Mouse (Mus musculus) lung, embryonic 14.5 days (tissue): ENCODE data around the gene Tshz2. TPM values are rescaled to one million over a fixed set of nuclear protein-coding genes. Genes with fewer than 3 reads are reported as not detected.

Experiments
- ATAC-seq: fragments of 200-750 bp; cut with Nextera tagmentation; 2 replicates; pipeline ENCODE4 v1.8.0; 2017; ENCODE audit warnings: mild to moderate bottlenecking, moderate TSS enrichment, moderate library complexity; ENCODE audit not compliant: insufficient read depth
- DNase-seq: peaks from one replicate; pipeline ENCODE4 v3.0.0-alpha.2; 2015
- H3K27ac ChIP-seq: fragments of 300-500 bp; sonication (generic); 2 replicates; pipeline ENCODE4 v1.5.1; 2014; ENCODE audit warnings: low read depth, mild to moderate bottlenecking, moderate library complexity
- H3K27me3 ChIP-seq: fragments of 300-500 bp; sonication (generic); 2 replicates; pipeline ENCODE4 v1.6.1; 2014; ENCODE audit warnings: low read length, control low read depth; ENCODE audit not compliant: insufficient read depth
- H3K36me3 ChIP-seq: fragments of 300-500 bp; sonication (generic); 2 replicates; pipeline ENCODE4 v1.6.1; 2014; ENCODE audit warnings: control low read depth; ENCODE audit not compliant: insufficient read depth
- H3K4me1 ChIP-seq: fragments of 300-500 bp; sonication (generic); 2 replicates; pipeline ENCODE4 v1.6.1; 2014; ENCODE audit warnings: antibody characterized with exemption, control low read depth; ENCODE audit not compliant: insufficient read depth
- H3K4me2 ChIP-seq: fragments of 300-500 bp; sonication (generic); 2 replicates; pipeline ENCODE4 v1.6.1; 2014; ENCODE audit warnings: mild to moderate bottlenecking
- H3K4me3 ChIP-seq: fragments of 300-500 bp; sonication (generic); 2 replicates; pipeline ENCODE4 v1.5.1; 2014; ENCODE audit warnings: low read depth, low read length
- H3K9ac ChIP-seq: fragments of 300-500 bp; sonication (generic); 2 replicates; pipeline ENCODE4 v1.6.1; 2014
- H3K9me3 ChIP-seq: fragments of 300-500 bp; sonication (generic); 2 replicates; pipeline ENCODE4 v1.6.1; 2016; ENCODE audit warnings: low read depth, low read length, control low read depth
- CTCF ChIP-seq: IDR thresholded peaks from 2 replicates; pipeline ENCODE4 v1.5.1; 2016; ENCODE audit warnings: antibody characterized with exemption, low read depth
- WGBS: fragments of 180-500 bp; shearing (Covaris S2); extraction: QIAGEN DNeasy Blood & Tissue Kit; methylation state at CpG from one replicate; pipeline ENCODE4 v1.1.7; 2014; 5-methylcytosine and 5-hydroxymethylcytosine counted together
- polyA plus RNA-seq: library from polyadenylated mRNA; unstranded; fragments of >200 nt; fragmentation: Nextera tagmentation; extraction: Ambion mirVana; gene quantifications from 2 replicates; pipeline ENCODE4 v1.2.1, GENCODE M21; 2014

Tshz2 gene
- polyA plus RNA-seq, 1 experiment from 2014 or later = 8.9 TPM

GRCm38 (mm10) chr2:169811589-169811988 is 178.8 kb downstream of the Tshz2 start:
- TF ChIP-seq CTCF = no peak
- Histone ChIP-seq H3K36me3 (no peaks in the 10 kb centered on the region), H3K4me1 (no peaks in the 10 kb centered on the region), H3K9ac (no peak overlapping the region), H3K27me3 (no peaks in the 10 kb centered on the region), H3K9me3 (no peaks in the 10 kb centered on the region), H3K4me3 (no peak overlapping the region), H3K4me2 (no peak overlapping the region), H3K27ac (no peak overlapping the region)
- ATAC-seq (no peak), DNase-seq (no peak)
- WGBS = 76% methylated on average over 5 of the region's 5 CpGs

- no peaks in the 10 kb centered on the region for H3K36me3 ChIP-seq
- H3K4me3 ChIP-seq = no peak overlapping the region
- 78% methylated on average over 8 of the region's 8 CpGs for WGBS
- no peaks in the 10 kb centered on the region for H3K27me3 ChIP-seq
- ATAC-seq = no peak
- H3K9me3 ChIP-seq = no peaks in the 10 kb centered on the region
- no peak for TF ChIP-seq CTCF
- no peak for DNase-seq
- no peak overlapping the region for H3K9ac ChIP-seq
- H3K4me2 ChIP-seq = no peak overlapping the region
- no peaks in the 10 kb centered on the region for H3K4me1 ChIP-seq
- no peak overlapping the region for H3K27ac ChIP-seq
Observed at GRCm38 (mm10) chr2:169812055-169812454, 179.2 kb downstream of the Tshz2 start.

- no peak overlapping the region for H3K9ac ChIP-seq
- no peaks in the 10 kb centered on the region for H3K9me3 ChIP-seq
- no peak for TF ChIP-seq CTCF
- no peaks in the 10 kb centered on the region for H3K36me3 ChIP-seq
- no peak for DNase-seq
- no peak overlapping the region for H3K27ac ChIP-seq
- no peak overlapping the region for H3K4me3 ChIP-seq
- no peak for ATAC-seq
- H3K4me2 ChIP-seq = no peak overlapping the region
- WGBS = 86% methylated on average over 7 of the region's 7 CpGs
- no peaks in the 10 kb centered on the region for H3K27me3 ChIP-seq
- no peaks in the 10 kb centered on the region for H3K4me1 ChIP-seq
Observed at GRCm38 (mm10) chr2:169812940-169813339, 180.1 kb downstream of the Tshz2 start.

GRCm38 (mm10) chr2:169814351-169814750 is 181.5 kb downstream of the Tshz2 start:
- Histone ChIP-seq H3K4me3 (no peak overlapping the region), H3K4me2 (no peak overlapping the region), H3K9me3 (no peaks in the 10 kb centered on the region), H3K4me1 (no peaks in the 10 kb centered on the region), H3K36me3 (no peaks in the 10 kb centered on the region), H3K27me3 (no peaks in the 10 kb centered on the region), H3K27ac (no peak overlapping the region), H3K9ac (no peak overlapping the region)
- DNase-seq (no peak), ATAC-seq (no peak)
- no peak for TF ChIP-seq CTCF
- WGBS = 81% methylated on average over 3 of the region's 3 CpGs

GRCm38 (mm10) chr2:169814757-169815156 is 181.9 kb downstream of the Tshz2 start:
- TF ChIP-seq CTCF = no peak
- Histone ChIP-seq H3K4me1 (no peaks in the 10 kb centered on the region), H3K4me3 (no peak overlapping the region), H3K27ac (no peak overlapping the region), H3K4me2 (no peak overlapping the region), H3K9ac (no peak overlapping the region), H3K9me3 (no peaks in the 10 kb centered on the region), H3K36me3 (no peaks in the 10 kb centered on the region), H3K27me3 (no peaks in the 10 kb centered on the region)
- DNase-seq (no peak), ATAC-seq (no peak)
- 79% methylated on average over 10 of the region's 10 CpGs for WGBS

GRCm38 (mm10) chr2:169821021-169821441 is 188.2 kb downstream of the Tshz2 start:
- Histone ChIP-seq H3K4me2 (no peak overlapping the region), H3K4me1 (peaks cover 2% of the 10 kb centered on the region; the same call in 1 of the 2 replicates), H3K27ac (no peak overlapping the region), H3K27me3 (no peaks in the 10 kb centered on the region), H3K4me3 (no peak overlapping the region), H3K9me3 (no peaks in the 10 kb centered on the region), H3K36me3 (no peaks in the 10 kb centered on the region), H3K9ac (no peak overlapping the region)
- no peak for TF ChIP-seq CTCF
- DNase-seq (no peak), ATAC-seq (no peak)
- 81% methylated on average over 9 of the region's 9 CpGs for WGBS

- peak overlapping the region; percentile 15; the same call in 1 of the 2 replicates for H3K27ac ChIP-seq
- H3K4me2 ChIP-seq = peak overlapping the region; percentile 52
Observed at GRCm38 (mm10) chr2:169825908-169826307, 193.1 kb downstream of the Tshz2 start.

More at GRCm38 (mm10) chr2:169825908-169826307, 193.1 kb downstream of the Tshz2 start:
- peak; percentile 18; the same call in 1 of the 2 replicates for ATAC-seq
- no peak for DNase-seq
- WGBS = 31% methylated on average over 12 of the region's 12 CpGs
- Histone ChIP-seq H3K9me3 (no peaks in the 10 kb centered on the region), H3K36me3 (no peaks in the 10 kb centered on the region), H3K9ac (no peak overlapping the region), H3K4me3 (peak overlapping the region; percentile 0; the same call in 1 of the 2 replicates), H3K4me1 (peaks cover 14% of the 10 kb centered on the region), H3K27me3 (no peaks in the 10 kb centered on the region)
- no peak for TF ChIP-seq CTCF
